Mouse (Mus musculus): ENCODE measurements at regions not wholly inside any gene's neighbourhood (a gene's known extent, or its start where the extent isn't known, plus 50 kb on each side); places are given as distances from the start of the nearest gene placed in this dataset.

- in situ Hi-C loops (cut with MboI, MseI) = no loop called here
Measured at GRCm38 (mm10) chr1:73566770-73567169, 551.1 kb upstream of the Tnp1 start.

DNA sequence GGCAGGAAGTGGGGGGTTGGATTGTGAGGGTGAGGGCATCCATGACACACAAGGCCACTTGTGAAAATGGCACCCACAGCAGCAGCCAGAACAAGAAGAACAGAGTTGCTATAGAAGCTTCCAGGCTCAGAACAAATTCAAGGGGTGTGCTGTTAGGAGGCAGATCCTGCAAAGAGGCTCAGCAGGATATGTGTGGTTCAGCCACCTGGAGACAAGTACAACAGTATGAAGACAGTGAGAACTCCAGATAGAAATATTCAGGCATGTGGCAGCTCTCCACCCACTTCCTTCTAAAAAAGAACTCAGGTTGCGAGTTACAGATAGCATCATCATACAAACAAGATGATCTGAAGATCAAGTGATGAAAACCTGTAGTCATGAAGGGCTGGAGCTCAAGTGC lies 544.9 kb upstream of the Tnp1 start:
- in situ Hi-C loops (cut with MboI, MseI) = no loop called here

- in situ Hi-C loops (cut with MboI, MseI) = no loop called here
Measured at GRCm38 (mm10) chr1:73547877-73548276, 532.2 kb upstream of the Tnp1 start.

DNA sequence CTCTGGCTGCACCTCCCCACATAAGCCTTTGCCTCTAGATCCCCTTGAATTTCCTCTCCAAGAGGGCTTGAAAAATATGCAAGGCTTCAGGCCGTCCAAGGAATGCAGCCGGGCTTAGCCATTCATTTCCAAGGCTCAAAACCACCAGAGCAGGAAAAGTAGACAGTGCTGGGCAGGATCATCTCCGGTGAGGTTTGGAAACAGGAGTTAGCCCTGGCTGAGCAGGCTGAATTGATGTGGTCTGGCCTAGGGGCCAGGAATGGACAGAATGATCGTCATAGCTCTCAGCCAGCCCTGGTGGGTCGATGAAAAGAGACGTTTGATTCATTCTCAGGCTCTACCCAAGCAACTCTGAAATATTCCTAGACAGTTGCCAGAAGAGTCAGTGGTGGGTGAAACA lies 529.7 kb upstream of the Tnp1 start:
- in situ Hi-C loops (cut with MboI, MseI) = no loop called here

DNA sequence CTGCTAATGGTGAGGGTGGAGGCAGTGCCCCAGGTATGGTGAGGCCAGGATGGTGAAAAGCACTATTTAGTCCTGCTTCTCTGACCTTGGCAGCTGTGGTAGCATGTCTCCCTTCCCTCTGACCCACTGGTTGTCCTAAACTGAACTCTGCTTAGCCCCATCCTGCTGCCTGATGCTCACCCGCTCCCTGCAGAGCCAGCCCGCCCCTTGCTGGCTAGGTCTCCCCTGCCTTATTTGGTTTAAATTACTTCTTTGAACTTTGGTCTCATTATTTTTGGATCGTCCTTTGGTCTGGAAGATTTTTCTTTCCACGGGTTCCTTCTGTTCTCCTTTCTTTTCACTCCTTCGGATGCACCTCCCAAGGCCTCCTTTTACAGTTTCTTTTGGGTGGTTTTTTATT lies 525.7 kb upstream of the Tnp1 start:
- in situ Hi-C loops (cut with MboI, MseI) = no loop called here

DNA sequence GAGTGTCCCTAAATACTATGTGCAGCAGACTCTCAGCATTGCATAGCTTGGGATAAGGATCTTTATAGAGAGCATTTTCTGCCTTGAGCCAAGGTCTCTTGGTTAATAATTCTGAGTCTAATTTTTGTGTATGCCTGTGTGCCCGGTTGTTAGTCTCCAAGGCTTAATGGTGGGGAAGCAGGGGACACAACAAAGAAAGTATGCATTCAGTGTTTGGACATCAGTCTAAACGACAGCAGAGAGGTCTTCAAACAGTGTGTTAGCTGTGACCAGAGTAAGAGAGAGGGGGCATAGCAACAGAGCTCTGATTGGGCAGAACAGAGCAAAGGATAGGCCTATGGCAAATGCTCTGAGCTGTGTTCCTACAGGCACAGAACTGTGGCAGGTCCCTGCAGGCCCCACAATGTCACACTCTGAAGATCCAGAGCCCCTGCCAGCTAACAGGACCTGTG lies 522.7 kb upstream of the Tnp1 start:
- in situ Hi-C loops (cut with MboI, MseI) = no loop called here

DNA sequence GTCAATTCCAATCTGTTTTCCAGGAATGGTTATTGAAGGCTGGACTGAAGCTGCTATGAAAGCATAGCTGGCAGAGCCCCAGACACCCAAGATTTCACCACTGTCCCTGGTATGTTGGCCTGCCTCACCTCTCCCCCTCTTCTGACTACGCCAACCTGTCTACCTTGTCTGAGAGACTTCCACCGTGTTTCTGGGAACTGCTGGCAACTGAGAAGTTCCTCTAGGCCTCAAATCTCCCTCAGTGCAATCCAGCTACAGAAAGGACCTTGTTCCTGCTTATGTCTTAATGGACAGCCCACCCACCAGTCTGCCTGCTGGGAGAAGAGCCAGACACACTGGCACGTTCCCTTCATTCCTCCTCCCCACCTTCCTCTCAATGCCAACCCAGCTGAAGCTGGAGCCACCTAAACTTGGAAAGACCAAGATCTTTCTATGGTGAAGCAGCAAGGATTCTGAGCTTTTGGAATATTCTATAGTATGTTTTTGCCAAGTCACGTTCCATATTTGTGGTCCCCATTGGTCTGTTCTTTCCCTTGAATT lies 520.1 kb upstream of the Tnp1 start:
- in situ Hi-C loops (cut with MboI, MseI) = no loop called here

DNA sequence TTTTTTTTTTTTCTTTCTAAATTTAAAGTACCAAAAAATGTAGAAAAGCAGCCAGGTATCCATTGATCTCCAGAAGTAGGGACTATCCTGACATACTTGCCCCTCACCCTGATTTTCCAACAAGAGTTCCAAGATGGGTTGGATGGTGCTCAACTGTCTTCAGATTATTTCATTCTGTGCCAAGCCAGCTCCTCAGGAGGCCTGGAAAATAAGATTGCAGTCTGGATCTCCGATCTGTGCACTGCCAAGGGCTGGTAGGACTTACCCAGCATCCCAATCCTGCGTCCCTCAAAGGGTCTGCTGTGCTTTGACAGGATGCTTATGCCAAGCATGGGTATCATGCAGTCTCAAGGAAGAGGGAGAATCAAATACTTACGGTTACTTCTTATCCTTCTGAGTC lies 517.8 kb upstream of the Tnp1 start:
- in situ Hi-C loops (cut with MboI, MseI) = no loop called here

DNA sequence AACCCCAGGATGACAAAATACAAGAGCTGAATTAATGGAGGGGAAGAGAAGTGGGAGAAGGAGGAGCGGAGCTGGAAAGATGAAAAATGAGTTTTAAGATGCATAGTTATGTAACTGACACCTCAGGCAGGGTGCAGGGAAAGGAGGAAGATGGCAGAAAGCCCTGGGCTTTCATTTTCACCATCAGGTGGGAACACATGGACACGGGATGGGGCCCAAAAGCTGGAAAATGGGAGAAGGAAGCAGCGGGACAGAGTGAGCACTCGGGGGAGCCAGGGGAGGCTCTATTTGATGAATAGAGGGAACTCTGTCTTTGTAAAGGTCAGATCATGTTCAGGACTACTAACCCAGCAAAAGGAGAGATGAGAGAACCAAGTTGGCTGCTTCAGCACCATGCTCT lies 516.6 kb upstream of the Tnp1 start:
- in situ Hi-C loops (cut with MboI, MseI) = no loop called here

- in situ Hi-C loops (cut with MboI, MseI) = no loop called here
Measured at GRCm38 (mm10) chr1:73531831-73532230, 516.1 kb upstream of the Tnp1 start.

DNA sequence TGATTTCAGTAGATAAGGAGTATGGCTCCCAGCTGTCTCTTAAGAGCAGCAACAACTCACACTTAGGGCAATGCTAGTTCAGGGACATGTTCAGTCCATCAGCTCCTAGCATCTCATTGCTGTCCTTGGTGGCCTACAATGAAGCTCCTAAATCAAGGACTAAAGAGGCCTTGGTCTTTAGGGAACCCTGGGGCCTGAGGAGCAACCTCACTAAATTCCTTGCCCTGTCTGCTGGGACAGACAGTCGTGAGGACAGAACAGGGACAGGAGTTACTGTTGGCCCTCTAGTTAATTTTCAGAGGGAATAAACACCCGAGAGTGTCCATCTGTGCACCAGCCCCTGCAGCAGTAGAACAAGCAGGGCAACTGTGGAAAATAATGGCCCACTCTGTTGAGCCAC lies 514.6 kb upstream of the Tnp1 start:
- in situ Hi-C loops (cut with MboI, MseI) = no loop called here

DNA sequence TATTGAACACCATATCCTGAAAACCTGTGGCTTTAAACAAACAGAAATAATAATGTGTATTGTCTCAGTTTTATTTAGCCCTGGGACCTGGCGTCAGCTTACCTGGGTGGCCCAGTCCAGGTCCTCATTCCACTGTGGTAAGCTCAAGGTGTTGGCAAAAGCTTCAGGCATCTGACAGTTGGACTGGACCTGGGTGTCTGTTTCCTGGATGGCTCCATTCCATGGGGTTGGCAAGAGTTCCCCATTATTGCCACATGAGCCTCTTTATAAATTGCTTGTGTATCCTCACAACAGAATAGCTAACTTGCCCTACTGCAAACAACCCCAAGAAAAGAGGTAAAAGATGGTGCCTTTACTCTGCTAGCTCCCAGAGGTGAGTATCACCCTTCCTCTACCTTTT lies 512.9 kb upstream of the Tnp1 start:
- in situ Hi-C loops (cut with MboI, MseI) = no loop called here

DNA sequence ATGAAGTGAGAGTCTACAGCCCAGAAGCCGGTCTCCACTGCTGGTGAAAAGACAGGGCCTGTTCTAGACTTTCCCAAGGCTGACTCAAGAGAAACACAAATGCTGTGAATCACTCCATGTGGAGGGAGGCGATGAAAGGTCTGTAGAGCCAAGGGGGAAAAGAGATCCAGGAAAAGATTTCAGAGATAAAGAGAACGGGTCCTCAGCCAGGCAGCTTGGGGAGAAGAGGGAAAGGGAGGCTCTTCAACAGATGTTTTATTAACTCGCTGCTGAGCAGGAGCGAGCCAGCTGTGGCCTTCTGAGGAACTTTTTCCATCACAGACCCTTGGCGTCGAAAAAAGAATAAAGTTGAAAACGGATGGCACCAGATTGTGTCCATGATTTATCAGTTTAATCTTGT lies 500.7 kb upstream of the Tnp1 start:
- in situ Hi-C loops (cut with MboI, MseI) = no loop called here

DNA sequence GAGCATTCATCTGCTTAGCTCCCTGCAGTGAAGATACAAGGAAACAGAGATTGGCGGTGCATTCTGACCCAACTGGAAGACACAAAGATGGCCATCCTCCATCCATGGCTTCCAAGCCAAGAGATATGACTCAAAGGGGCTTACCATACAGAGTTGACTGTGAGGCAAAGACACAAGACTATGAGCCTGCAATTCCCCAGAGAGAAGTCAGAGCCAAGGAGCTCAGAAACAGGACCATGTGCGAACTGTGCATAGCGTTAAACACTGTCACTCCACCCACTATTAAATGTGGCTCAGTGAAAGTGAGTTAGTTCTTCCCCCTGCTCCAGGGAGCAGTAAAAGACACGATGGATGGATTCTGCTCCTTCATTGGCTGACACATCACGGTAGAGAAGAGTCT lies 500.1 kb upstream of the Tnp1 start:
- in situ Hi-C loops (cut with MboI, MseI) = no loop called here

DNA sequence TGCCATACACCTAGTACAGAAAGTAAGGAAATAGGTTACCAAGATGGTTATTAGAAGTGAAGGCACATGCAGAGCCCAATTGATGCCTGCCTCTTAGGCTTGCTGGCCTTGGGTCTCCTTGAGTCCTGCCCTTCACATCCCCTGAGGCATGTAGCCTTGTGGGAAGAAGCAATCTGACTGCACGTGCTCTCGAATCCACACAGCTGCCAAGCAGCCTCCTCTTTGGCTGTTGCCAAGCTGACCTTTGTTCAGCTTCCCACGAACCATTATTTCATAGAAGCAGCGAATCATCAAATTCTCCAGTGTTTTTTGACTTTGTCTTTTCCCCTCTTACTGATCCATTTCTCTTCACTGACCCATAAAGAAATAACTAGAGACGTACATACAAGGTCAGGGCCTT lies 498.1 kb upstream of the Tnp1 start:
- in situ Hi-C loops (cut with MboI, MseI) = no loop called here

- in situ Hi-C loops (cut with MboI, MseI) = no loop called here
Measured at GRCm38 (mm10) chr1:73512836-73513235, 497.1 kb upstream of the Tnp1 start.

GRCm38 (mm10) chr1:73507071-73507754 lies 491.5 kb upstream of the Tnp1 start:
- in situ Hi-C loops (cut with MboI, MseI) = no loop called here

DNA sequence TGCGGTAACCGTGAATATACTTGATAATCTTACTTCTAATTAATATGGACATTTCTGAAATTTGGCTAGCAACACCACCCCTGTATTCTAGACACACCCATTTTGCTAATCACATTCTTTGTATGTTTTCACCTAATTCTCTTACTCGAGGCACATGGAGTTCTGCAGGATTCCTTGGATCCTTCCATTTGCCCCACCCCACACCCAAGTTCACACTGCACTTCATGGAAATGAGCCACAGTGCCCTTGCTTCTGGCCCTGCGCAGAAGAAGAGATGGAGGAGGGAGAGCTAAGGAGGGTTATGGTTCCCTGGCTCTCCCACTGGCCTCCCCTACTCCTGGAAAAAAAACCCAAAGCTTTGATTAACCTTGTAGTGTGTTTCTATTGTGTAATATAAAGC lies 487.9 kb upstream of the Tnp1 start:
- in situ Hi-C loops (cut with MboI, MseI) = no loop called here

DNA sequence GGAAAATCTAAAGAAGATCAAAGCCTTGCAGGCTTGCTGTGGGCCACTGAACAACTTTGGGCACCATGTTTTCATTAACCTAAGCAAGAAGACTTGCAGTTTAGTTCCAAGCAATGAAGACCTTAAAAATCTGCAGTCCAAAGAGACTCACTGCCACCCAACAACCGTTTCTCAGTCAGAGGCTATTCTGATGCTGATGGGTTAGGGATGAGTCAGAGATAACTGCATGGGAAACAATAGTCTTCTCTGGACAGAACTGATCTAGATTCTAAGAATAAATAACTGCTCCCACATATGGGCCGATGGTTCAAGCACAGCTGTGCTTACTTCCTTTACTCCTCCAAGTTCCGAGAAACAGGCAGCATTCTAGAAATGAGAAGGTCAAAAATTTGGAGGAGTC lies 485.0 kb upstream of the Tnp1 start:
- in situ Hi-C loops (cut with MboI, MseI) = no loop called here

GRCm38 (mm10) chr1:73495971-73496749 lies 480.5 kb upstream of the Tnp1 start:
- in situ Hi-C loops (cut with MboI, MseI) = no loop called here

- in situ Hi-C loops (cut with MboI, MseI) = no loop called here
Measured at GRCm38 (mm10) chr1:73481956-73482355, 466.2 kb upstream of the Tnp1 start.

DNA sequence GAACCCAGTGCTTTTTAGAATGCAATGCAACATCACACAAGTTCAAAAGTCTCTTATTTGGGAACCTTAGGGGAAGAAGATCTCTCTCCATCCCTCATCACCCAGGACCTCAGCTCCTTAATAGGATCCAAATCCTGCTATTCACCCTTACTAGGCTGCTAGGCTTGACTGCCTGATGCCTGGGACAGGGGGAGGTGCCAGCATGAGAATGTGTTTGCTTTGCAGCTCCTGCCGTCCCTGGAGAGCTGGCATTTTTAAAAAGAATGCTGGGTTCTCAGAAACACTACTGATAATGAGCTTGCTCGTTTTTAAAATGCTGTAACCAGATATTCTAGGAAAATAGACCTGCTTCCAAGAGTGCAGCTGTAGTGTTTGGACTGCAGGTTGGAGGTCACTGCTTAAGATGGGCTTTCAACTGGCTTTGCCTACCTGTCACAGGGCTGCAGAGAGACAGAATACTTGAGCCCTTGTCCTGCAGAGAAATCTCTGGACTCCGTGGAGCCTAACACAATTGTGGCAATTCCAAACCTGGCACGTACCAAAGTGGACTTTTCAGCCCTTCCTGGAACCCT lies 463.7 kb upstream of the Tnp1 start:
- in situ Hi-C loops (cut with MboI, MseI) = no loop called here

- in situ Hi-C loops (cut with MboI, MseI) = no loop called here
Measured at GRCm38 (mm10) chr1:73460598-73460997, 444.9 kb upstream of the Tnp1 start.
